Mouse (Mus musculus): ENCODE data around the gene Nisch. TPM values are rescaled to one million over a fixed set of nuclear protein-coding genes. Genes with fewer than 3 reads are reported as not detected.

Nisch gene
- polyA plus RNA-seq, 1 experiment from 2014 or later = 343 TPM

DNA sequence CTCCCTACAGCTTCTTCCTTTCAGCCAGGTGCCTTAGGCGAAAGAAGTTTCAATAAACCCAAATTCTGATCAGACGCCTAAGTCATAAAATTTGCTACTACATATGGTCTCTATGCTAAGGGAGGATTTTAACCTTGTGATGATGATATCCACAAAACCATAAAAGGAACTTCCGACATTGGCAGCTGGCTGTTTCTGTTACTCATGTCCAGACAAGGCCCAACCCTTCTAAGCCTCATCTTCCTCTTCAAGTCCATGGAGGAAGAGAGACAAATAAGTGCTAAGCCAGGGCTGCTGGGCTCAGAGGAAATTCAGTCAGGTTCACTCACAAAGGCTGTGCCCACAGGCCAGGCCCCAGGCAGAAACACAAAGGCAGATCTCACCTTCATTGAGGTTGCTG lies 27.4 kb downstream of the Nisch start:
- ATAC-seq (ENCODE audit: low FRiP score, low TSS enrichment) (no peak), DNase-seq (no peak)
- peak overlapping the region; percentile 52 for H3K27ac ChIP-seq (replicated peaks; ENCODE audit: low read depth, low read length)
- no peak overlapping the region for H3K4me3 ChIP-seq (replicated peaks; ENCODE audit: low read depth, low read length)
- WGBS = 93% methylated on average over 3 of the region's 3 CpGs
- no peaks in the 10 kb centered on the region for H3K9me3 ChIP-seq (ENCODE audit: control insufficient read depth, low read length)
- H3K9ac ChIP-seq (replicated peaks; ENCODE audit: low read length) = no peak overlapping the region
- peaks cover 98% of the 10 kb centered on the region for H3K36me3 ChIP-seq (ENCODE audit: control insufficient read depth, insufficient read depth, low read length)
- no peaks in the 10 kb centered on the region for H3K4me1 ChIP-seq (ENCODE audit: control insufficient read depth, insufficient read depth, low read length)
- no peaks in the 10 kb centered on the region for H3K27me3 ChIP-seq (ENCODE audit: control insufficient read depth, insufficient read depth, low read length)
- no peak overlapping the region for H3K4me2 ChIP-seq (ENCODE audit: low read length)

DNA sequence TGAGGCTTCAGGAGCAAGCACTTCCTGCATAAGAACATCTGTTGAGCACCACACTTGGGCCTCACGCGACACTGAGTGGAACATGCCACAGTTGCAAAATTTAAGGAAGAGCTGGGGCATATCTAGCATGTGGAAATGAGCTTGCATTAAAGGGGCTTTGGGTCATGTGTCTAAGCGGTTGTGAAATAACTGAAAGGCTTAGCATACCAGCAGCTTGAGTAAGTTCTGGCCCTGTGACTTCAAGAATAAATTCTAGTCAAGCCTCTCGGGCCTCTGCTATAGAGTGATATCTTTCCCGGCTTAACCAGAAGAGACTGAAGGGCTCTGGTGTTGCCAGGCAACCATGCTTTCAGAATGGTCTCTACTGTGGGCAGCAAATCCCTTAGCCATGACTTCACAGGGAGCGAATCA lies 28.0 kb downstream of the Nisch start:
- Histone ChIP-seq H3K9me3 (ENCODE audit: control insufficient read depth, low read length) (no peaks in the 10 kb centered on the region), H3K4me2 (ENCODE audit: low read length) (no peak overlapping the region), H3K4me1 (ENCODE audit: control insufficient read depth, insufficient read depth, low read length) (no peaks in the 10 kb centered on the region), H3K4me3 (replicated peaks; ENCODE audit: low read depth, low read length) (no peak overlapping the region), H3K27me3 (ENCODE audit: control insufficient read depth, insufficient read depth, low read length) (no peaks in the 10 kb centered on the region), H3K9ac (replicated peaks; ENCODE audit: low read length) (no peak overlapping the region), H3K36me3 (ENCODE audit: control insufficient read depth, insufficient read depth, low read length) (peaks cover 100% of the 10 kb centered on the region), H3K27ac (replicated peaks; ENCODE audit: low read depth, low read length) (0 out of 2 replicates have a peak overlapping the region, but pooled peaks have one; percentile 52)
- 35% methylated on average over 6 of the region's 6 CpGs for WGBS
- DNase-seq = peak; percentile 62
- ATAC-seq (ENCODE audit: low FRiP score, low TSS enrichment) = peak; percentile 46; the same call in 1 of the 2 replicates

DNA sequence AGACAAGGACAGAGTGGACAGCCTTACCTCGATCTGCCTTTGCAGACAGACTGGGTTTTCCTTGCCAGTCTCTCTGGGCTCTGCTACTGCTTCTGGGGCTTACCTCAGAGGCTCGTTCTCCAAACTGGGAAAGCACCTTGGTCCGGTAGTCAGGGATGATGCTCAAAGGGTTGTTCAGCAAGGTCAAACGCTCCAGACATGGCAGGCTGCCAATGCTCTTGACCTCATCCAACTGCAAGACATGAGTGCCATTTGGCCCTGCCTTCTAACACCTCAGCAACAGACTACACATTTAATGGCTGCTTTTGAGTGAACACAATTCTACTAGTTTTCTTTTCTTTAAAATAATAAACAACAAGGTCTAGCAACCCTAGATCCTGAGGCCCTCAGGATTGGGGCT lies 30.1 kb downstream of the Nisch start:
- no peak for ATAC-seq (ENCODE audit: low FRiP score, low TSS enrichment)

DNA sequence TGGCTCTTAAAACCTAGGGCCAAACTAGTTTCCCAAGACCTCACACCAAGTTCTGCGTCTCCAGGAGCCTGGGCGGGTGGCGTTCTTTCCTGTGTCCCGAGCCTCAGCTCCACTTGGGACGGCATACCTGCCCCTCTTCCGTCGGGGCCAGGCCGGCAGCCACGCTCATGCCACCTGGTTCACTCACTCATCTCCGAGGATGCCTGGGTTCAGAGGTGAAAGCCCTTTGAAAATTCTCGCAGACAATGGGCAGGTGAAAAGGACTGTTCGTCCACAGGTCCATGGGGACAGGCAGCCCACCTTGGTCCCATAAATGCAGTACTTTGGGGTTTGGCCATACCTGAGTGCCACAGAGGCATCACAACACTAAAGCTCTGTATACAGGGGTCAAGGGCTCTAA lies 32.6 kb downstream of the Nisch start:
- Histone ChIP-seq H3K4me1 (ENCODE audit: control insufficient read depth, insufficient read depth, low read length) (no peaks in the 10 kb centered on the region), H3K27me3 (ENCODE audit: control insufficient read depth, insufficient read depth, low read length) (no peaks in the 10 kb centered on the region), H3K4me2 (ENCODE audit: low read length) (no peak overlapping the region), H3K36me3 (ENCODE audit: control insufficient read depth, insufficient read depth, low read length) (peaks cover 100% of the 10 kb centered on the region), H3K9me3 (ENCODE audit: control insufficient read depth, low read length) (no peaks in the 10 kb centered on the region), H3K27ac (replicated peaks; ENCODE audit: low read depth, low read length) (no peak overlapping the region), H3K9ac (replicated peaks; ENCODE audit: low read length) (no peak overlapping the region), H3K4me3 (replicated peaks; ENCODE audit: low read depth, low read length) (no peak overlapping the region)
- ATAC-seq (ENCODE audit: low FRiP score, low TSS enrichment) = no peak
- WGBS = 97% methylated on average over 12 of the region's 12 CpGs
- no peak for DNase-seq

More for the DNA sequence above, 30.1 kb downstream of the Nisch start:
- Histone ChIP-seq H3K4me2 (ENCODE audit: low read length) (no peak overlapping the region), H3K4me3 (replicated peaks; ENCODE audit: low read depth, low read length) (no peak overlapping the region), H3K4me1 (ENCODE audit: control insufficient read depth, insufficient read depth, low read length) (no peaks in the 10 kb centered on the region), H3K9me3 (ENCODE audit: control insufficient read depth, low read length) (no peaks in the 10 kb centered on the region), H3K9ac (replicated peaks; ENCODE audit: low read length) (no peak overlapping the region), H3K27me3 (ENCODE audit: control insufficient read depth, insufficient read depth, low read length) (no peaks in the 10 kb centered on the region), H3K36me3 (ENCODE audit: control insufficient read depth, insufficient read depth, low read length) (peaks cover 100% of the 10 kb centered on the region), H3K27ac (replicated peaks; ENCODE audit: low read depth, low read length) (no peak overlapping the region)
- WGBS = 95% methylated on average over 4 of the region's 4 CpGs
- no peak for DNase-seq

DNA sequence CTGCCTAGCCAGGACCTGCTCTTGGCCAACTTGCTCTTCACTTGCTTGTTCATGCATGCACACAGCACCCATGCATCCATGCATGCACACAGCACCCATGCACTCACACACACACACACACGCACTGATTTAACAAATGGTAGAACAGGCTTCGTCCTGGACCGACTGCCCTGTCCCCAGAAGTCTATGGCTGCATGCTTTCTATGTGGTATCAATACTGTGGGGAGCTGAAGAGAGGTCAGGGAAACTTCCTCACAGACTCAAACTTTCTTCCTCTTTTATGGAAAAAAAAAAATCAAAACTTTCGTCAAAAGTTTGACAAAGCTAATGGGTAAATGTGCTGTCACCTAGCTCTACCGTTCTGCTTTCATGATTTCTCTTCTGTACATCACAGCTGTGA lies 33.2 kb downstream of the Nisch start:
- Histone ChIP-seq H3K27ac (replicated peaks; ENCODE audit: low read depth, low read length) (no peak overlapping the region), H3K27me3 (ENCODE audit: control insufficient read depth, insufficient read depth, low read length) (no peaks in the 10 kb centered on the region), H3K36me3 (ENCODE audit: control insufficient read depth, insufficient read depth, low read length) (peaks cover 100% of the 10 kb centered on the region), H3K4me1 (ENCODE audit: control insufficient read depth, insufficient read depth, low read length) (no peaks in the 10 kb centered on the region), H3K9me3 (ENCODE audit: control insufficient read depth, low read length) (no peaks in the 10 kb centered on the region), H3K9ac (replicated peaks; ENCODE audit: low read length) (no peak overlapping the region), H3K4me2 (ENCODE audit: low read length) (no peak overlapping the region), H3K4me3 (replicated peaks; ENCODE audit: low read depth, low read length) (no peak overlapping the region)
- 92% methylated on average over 5 of the region's 5 CpGs for WGBS
- ATAC-seq (ENCODE audit: low FRiP score, low TSS enrichment) (no peak), DNase-seq (no peak)

DNA sequence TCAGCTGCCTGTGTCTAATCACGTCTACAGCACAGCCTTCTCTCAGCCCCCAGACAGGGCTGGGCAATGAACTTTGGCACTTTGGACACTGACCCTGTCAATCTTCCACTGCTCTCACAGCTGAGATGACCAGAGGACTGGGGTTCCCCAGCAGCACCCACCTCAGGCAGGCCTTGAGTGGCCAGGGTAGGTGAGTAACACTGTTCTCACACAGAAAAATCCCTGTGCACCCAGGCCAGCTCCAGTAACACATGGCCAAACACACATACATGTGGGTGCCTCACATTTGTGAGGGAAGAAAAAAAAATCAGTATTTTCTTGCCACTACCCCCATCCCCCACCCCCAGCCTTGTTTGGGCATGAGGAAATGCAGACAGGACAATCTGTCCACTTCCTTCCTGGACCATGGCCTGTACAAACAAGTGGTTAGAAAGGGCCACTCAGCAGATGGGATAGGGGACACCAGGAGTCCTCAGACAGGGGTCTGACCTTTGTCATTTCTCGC lies 33.9 kb downstream of the Nisch start:
- 84% methylated on average over 2 of the region's 2 CpGs for WGBS
- H3K9me3 ChIP-seq (ENCODE audit: control insufficient read depth, low read length) = no peaks in the 10 kb centered on the region
- no peak overlapping the region for H3K27ac ChIP-seq (replicated peaks; ENCODE audit: low read depth, low read length)
- no peaks in the 10 kb centered on the region for H3K27me3 ChIP-seq (ENCODE audit: control insufficient read depth, insufficient read depth, low read length)
- H3K4me1 ChIP-seq (ENCODE audit: control insufficient read depth, insufficient read depth, low read length) = no peaks in the 10 kb centered on the region
- no peak overlapping the region for H3K9ac ChIP-seq (replicated peaks; ENCODE audit: low read length)
- peaks cover 97% of the 10 kb centered on the region for H3K36me3 ChIP-seq (ENCODE audit: control insufficient read depth, insufficient read depth, low read length)
- H3K4me3 ChIP-seq (replicated peaks; ENCODE audit: low read depth, low read length) = no peak overlapping the region
- no peak overlapping the region for H3K4me2 ChIP-seq (ENCODE audit: low read length)
- ATAC-seq (ENCODE audit: low FRiP score, low TSS enrichment) (no peak), DNase-seq (no peak)

DNA sequence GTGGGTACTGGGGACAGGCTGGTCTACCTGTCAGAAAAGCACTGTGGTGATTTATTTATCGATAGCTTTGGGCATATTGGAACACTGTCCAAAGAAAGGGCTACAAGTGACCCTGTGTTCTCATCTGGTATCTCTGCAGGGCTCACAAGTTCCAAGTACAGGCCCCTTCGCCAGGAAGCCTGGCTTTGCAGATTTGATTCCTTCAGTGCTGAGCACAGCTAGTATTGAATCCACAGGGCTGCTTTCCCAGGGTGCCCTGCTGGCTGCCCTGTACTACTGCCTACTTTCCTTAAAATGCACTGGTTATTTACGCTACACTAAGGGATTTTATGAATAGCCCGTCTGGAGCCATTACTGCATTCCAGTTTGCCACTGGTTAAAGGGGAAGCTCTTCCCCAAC lies 35.2 kb downstream of the Nisch start:
- WGBS = 96% methylated on average over 4 of the region's 4 CpGs
- no peak for ATAC-seq (ENCODE audit: low FRiP score, low TSS enrichment)
- H3K4me3 ChIP-seq (replicated peaks; ENCODE audit: low read depth, low read length) = no peak overlapping the region
- H3K4me2 ChIP-seq (ENCODE audit: low read length) = no peak overlapping the region
- no peak overlapping the region for H3K9ac ChIP-seq (replicated peaks; ENCODE audit: low read length)
- H3K27ac ChIP-seq (replicated peaks; ENCODE audit: low read depth, low read length) = no peak overlapping the region
- H3K9me3 ChIP-seq (ENCODE audit: control insufficient read depth, low read length) = no peaks in the 10 kb centered on the region
- DNase-seq = no peak
- H3K36me3 ChIP-seq (ENCODE audit: control insufficient read depth, insufficient read depth, low read length) = peaks cover 97% of the 10 kb centered on the region
- no peaks in the 10 kb centered on the region for H3K27me3 ChIP-seq (ENCODE audit: control insufficient read depth, insufficient read depth, low read length)
- no peaks in the 10 kb centered on the region for H3K4me1 ChIP-seq (ENCODE audit: control insufficient read depth, insufficient read depth, low read length)

DNA sequence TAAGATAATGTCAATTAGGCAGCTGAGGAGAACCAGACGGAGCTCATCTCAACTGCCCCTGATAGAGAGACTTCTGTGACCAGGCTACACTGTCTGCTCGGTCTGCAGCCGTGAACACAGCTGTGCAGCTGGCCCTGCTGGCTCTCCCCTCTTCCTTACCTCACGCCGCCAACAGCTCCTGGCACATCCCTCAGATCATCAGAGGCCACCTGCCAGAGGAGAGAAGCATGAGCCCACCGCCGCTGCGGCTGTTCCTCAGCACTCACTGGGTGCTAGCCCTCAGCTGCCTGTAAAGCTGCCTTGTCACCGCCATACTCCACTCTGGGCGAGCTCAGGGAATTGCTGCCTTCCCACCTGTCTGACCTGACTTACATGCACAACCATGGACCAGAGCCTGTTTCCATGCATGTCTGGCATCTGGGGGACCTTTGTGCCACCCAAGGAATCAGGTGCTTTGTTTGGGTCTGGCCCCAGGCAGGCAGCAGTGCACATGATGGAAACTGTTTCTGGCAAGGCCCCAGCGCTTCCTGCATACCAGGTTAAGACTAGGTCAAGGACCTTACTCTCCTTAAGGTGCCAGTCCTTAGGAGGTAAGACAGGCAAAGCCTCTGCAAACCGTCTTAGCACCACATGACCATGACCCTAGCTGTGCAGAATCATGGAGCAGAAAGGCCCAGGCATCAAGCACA lies 36.9 kb downstream of the Nisch start:
- H3K9ac ChIP-seq (replicated peaks; ENCODE audit: low read length) = no peak overlapping the region

DNA sequence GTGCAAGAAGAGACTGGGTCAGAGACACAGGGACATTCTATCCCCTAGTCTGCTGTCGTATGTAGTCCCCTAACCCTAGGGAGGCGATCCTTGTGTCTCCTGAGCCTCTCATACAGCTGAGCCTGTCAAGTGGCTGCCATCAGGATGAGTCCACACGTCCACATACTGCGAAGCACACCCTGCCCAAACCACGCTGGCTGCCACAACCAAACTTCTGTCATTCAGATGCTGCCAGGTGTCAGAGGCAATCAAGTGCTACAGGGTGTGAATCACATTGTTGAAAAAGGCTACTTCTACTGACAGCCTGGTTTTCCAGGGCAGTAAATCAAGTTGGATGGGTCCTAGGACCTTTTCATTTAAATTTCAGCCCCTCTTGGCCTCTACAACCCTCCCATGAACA lies 39.0 kb downstream of the Nisch start:
- 93% methylated on average over 5 of the region's 5 CpGs for WGBS
- DNase-seq (no peak), ATAC-seq (ENCODE audit: low FRiP score, low TSS enrichment) (no peak)

More for the DNA sequence above, 36.9 kb downstream of the Nisch start:
- DNase-seq = no peak
- no peak for ATAC-seq (ENCODE audit: low FRiP score, low TSS enrichment)
- H3K9me3 ChIP-seq (ENCODE audit: control insufficient read depth, low read length) = no peaks in the 10 kb centered on the region
- peaks cover 97% of the 10 kb centered on the region for H3K36me3 ChIP-seq (ENCODE audit: control insufficient read depth, insufficient read depth, low read length)
- no peak overlapping the region for H3K4me2 ChIP-seq (ENCODE audit: low read length)
- H3K4me3 ChIP-seq (replicated peaks; ENCODE audit: low read depth, low read length) = no peak overlapping the region
- H3K4me1 ChIP-seq (ENCODE audit: control insufficient read depth, insufficient read depth, low read length) = no peaks in the 10 kb centered on the region
- 93% methylated on average over 12 of the region's 12 CpGs for WGBS
- no peak overlapping the region for H3K27ac ChIP-seq (replicated peaks; ENCODE audit: low read depth, low read length)
- no peaks in the 10 kb centered on the region for H3K27me3 ChIP-seq (ENCODE audit: control insufficient read depth, insufficient read depth, low read length)

More for the DNA sequence above, 39.0 kb downstream of the Nisch start:
- Histone ChIP-seq H3K9me3 (ENCODE audit: control insufficient read depth, low read length) (no peaks in the 10 kb centered on the region), H3K4me3 (replicated peaks; ENCODE audit: low read depth, low read length) (no peak overlapping the region), H3K27ac (replicated peaks; ENCODE audit: low read depth, low read length) (no peak overlapping the region), H3K27me3 (ENCODE audit: control insufficient read depth, insufficient read depth, low read length) (no peaks in the 10 kb centered on the region), H3K36me3 (ENCODE audit: control insufficient read depth, insufficient read depth, low read length) (peaks cover 97% of the 10 kb centered on the region), H3K4me2 (ENCODE audit: low read length) (no peak overlapping the region), H3K4me1 (ENCODE audit: control insufficient read depth, insufficient read depth, low read length) (no peaks in the 10 kb centered on the region), H3K9ac (replicated peaks; ENCODE audit: low read length) (no peak overlapping the region)
